Mouse (Mus musculus): ENCODE measurements around the gene Dlg2.

The Dlg2 gene

DNA sequence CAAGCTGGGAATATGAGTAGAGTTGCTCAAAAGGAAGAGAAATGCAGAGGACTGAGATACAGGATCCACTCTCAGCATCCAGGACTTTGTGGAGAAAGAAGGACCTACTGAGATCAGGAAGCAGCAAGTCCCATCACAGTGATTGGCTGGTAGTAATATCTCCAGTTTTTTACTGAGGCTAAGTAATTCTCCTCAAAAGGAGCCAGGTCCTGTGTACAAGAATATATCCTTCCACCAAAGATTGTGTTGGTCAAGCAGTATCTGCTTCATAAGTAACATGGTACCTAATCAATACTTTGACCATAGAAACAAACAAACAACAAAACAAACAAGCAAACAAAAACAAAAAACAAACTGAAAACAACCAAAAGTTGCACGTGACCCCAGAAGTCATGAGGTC lies 980.3 kb downstream of the Dlg2 start:
- in situ Hi-C loops (cut with MboI; ENCODE audit: low pct_unique_long_range_greater_than_20kb in 1 of 2, low sequenced_read_pairs in 2 of 2, unreplicated experiment in 1 of 2): loop anchor here in 1 of 2 experiments (25.0 kb wide), 1 partner anchor 581 kb away; no protein-coding TSS in a partner anchor

DNA sequence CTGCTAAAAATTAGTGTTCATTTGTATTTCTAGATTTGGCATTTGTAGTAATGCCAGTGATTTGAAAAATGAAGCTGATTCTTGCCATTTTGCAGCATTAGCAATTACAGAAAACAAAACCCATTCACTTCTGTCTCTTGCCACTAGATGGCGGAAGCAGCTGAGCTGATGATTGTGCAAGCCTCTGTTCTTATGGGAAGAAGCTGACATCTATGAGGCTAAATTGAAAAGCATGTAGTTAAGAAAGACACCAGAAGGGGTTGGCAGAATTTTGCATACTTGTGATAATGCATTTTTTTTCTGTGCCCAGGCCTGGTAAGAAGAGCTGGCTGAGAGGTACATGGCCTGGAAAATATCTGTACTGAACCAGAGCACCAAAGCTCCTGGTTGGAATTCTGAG lies 980.7 kb downstream of the Dlg2 start:
- in situ Hi-C loops (cut with MboI; ENCODE audit: low pct_unique_long_range_greater_than_20kb in 1 of 2, low sequenced_read_pairs in 2 of 2, unreplicated experiment in 1 of 2): loop anchor here in 1 of 2 experiments (25.0 kb wide), 1 partner anchor 580 kb away; no protein-coding TSS in a partner anchor

DNA sequence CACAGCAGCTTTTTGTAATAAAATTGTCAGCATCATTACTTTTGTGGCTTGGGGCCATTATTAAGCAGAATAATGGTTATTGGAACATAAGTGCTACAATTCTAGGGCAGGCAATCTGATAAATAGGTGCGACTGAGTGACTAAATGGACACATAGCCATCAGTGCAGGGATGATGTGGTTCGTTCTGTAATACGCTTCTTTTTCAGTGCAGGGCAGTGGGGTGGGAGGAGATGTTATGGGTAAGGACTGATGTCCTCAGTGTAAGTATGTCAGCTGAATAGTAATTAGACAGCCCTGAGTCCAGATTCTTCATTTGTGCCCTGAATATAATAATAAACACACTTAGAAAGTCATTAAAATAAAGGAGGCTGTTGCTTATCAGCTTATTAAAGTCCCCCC lies 984.9 kb downstream of the Dlg2 start:
- in situ Hi-C loops (cut with MboI; ENCODE audit: low pct_unique_long_range_greater_than_20kb in 1 of 2, low sequenced_read_pairs in 2 of 2, unreplicated experiment in 1 of 2): loop anchor here in 1 of 2 experiments (25.0 kb wide), 1 partner anchor 576 kb away; no protein-coding TSS in a partner anchor

DNA sequence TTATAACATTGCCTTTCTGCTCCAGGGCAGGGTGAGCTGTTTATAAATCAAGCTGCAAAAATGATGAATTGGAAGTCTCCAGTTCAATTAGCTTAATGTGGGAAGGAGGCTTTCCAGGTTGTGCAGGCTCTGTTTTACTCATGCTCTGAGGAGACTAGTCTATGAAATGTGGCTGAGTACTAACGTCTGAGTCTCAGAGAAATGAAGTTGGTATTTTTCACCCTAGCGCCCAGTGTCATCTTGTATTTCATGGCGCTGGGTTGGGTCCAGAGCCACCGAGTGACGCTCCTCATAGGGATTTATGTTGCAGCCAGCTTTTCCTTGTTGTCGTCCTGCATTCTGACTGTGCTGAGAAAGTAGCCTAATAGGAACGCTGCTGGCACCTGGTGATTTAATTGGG lies 986.8 kb downstream of the Dlg2 start:
- in situ Hi-C loops (cut with MboI; ENCODE audit: low pct_unique_long_range_greater_than_20kb in 1 of 2, low sequenced_read_pairs in 2 of 2, unreplicated experiment in 1 of 2): loop anchor here in 1 of 2 experiments (25.0 kb wide), 1 partner anchor 574 kb away; no protein-coding TSS in a partner anchor

DNA sequence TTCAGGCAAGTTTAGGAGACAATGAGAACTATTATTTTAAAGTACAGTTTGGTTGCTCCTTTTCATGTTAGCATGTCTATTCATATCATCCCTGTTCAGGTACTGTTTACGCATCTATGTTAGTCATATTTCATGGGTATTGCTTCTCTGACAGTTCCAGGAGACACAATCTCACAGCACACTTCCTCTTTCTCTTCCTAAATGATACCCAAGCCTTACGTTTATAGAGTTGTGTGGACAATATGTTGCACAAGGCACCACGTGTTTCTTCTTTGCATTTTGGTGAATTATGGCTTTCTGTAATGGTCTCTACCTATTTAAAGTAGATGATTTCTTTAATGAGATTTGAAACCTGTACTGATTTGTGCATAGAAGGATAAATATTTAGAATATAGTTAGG lies 990.6 kb downstream of the Dlg2 start:
- in situ Hi-C loops (cut with MboI; ENCODE audit: low pct_unique_long_range_greater_than_20kb in 1 of 2, low sequenced_read_pairs in 2 of 2, unreplicated experiment in 1 of 2): loop anchor here in 1 of 2 experiments (25.0 kb wide), 1 partner anchor 570 kb away; no protein-coding TSS in a partner anchor

DNA sequence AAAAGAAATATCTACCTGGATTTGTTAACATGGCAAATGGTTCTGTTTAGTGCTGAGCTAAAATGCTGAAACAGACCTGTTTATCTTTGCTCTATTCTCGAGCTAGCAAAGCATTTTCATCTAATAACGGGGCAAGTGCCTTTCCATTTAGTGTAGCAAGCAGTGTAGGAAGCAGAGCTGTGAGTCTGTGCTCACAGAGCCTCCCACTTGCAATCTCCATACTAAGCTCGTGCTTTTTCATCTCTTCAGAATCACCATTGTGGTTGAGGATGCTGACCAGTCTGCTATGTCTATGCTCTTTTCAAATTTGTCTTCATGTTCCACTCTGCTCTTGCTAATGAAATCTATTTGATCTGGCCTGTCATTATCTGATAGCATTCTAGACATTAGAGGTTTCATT lies 1002.7 kb downstream of the Dlg2 start:
- in situ Hi-C loops (cut with MboI; ENCODE audit: low pct_unique_long_range_greater_than_20kb in 1 of 2, low sequenced_read_pairs in 2 of 2, unreplicated experiment in 1 of 2): no loop called here

DNA sequence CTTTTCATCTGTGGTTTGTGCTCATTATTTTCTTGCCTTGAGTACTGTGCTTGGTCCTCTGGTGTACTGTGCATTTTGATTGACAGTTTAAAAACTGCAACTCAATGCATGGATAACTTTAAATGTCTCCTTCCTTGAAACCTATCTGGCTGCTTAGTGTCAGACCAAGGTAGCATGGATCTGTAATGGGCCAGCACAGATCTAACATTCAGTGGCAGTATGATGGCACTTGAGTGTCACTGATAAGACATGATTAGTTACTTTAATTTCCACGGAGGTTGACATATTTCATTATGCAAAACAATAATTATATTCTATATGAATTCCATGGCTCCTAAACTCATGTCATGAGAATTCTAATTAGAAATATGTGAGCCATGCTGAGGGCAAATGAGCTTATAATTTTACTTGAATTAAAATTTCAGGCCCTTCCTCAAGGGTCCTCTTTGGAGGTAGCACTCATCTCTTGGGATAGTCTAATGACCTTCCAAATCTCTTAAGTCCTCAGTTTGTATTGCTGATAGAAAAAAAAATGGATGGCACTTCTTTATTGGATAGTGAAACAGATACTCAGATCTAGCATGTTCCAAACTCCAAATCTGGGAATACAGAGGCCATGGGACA lies 1005.2 kb downstream of the Dlg2 start:
- in situ Hi-C loops (cut with MboI; ENCODE audit: low pct_unique_long_range_greater_than_20kb in 1 of 2, low sequenced_read_pairs in 2 of 2, unreplicated experiment in 1 of 2): no loop called here

DNA sequence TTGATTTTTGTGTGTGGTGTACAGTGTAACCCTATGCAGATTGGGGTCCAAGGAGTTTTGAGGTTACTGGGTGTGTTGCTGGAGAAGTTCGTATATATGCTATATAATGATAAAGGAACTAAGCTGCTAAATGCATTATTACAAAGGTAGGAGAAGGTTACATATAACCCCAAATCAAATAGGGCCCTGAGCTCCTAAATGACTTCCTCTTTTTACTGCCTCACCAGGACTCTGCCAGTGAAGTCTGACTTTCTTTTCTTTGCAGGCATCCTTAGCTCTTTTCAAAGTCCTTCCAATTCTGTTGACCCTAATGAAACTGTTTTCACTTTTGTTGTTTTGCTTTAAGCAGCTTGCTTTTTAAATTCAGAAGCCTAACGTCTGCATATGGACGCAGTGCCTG lies 1016.8 kb downstream of the Dlg2 start:
- in situ Hi-C loops (cut with MboI; ENCODE audit: low pct_unique_long_range_greater_than_20kb in 1 of 2, low sequenced_read_pairs in 2 of 2, unreplicated experiment in 1 of 2): no loop called here

DNA sequence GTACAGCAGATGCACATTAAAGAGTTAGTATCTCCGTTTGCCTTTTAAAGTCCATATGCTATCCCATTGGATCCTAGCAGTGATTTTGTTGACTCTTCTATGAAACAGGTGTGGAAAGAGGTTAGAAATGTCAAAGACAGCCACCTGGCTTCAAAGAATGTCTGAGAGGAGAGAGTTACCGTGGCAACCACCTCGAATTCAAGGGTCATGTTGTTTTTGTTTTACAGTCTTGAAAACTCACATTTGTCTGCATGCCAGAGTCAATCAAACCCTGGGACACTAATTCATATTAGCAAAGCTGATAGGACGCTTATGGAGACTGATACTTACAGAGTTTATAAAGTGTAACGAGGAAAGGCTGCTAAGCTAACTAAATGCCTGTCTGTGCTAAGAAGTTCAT lies 1019.1 kb downstream of the Dlg2 start:
- in situ Hi-C loops (cut with MboI; ENCODE audit: low pct_unique_long_range_greater_than_20kb in 1 of 2, low sequenced_read_pairs in 2 of 2, unreplicated experiment in 1 of 2): no loop called here

DNA sequence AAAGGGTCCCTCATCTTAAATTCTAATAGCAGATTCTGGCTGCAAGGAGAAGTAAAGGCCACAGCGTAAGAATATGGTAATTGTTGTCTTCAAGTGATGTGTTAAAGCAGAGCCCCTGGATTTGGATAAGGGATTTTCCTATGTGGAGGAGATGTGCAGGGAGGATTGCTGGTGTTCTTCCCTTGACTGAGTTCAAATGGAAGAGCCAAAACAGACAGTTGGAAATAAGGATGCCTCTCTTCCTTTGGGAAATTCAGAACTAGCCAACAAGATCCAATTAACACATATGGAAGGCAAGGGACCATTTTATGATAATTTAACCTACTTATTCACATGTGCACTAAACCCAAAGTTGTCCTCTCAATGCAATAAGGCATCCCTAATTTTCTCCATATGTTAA lies 1034.6 kb downstream of the Dlg2 start:
- in situ Hi-C loops (cut with MboI; ENCODE audit: low pct_unique_long_range_greater_than_20kb in 1 of 2, low sequenced_read_pairs in 2 of 2, unreplicated experiment in 1 of 2): no loop called here

DNA sequence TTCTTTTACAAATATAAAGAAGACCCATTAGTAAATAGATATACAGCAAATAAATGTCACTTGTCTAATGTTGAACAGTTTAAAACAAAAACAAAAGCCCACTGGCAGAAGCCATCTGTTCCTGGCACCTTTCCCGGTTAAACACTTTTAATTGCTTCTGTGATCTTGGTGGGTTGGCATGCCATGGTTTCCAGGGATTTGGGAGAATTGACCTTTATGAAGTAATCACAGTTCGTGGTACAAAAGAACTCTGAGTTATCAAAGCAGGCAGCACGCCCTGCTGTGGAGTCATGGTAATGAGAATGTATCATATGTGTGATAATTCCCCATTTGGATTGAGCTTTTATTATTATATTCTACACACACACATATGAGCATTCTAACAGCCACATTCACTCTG lies 1038.0 kb downstream of the Dlg2 start:
- in situ Hi-C loops (cut with MboI; ENCODE audit: low pct_unique_long_range_greater_than_20kb in 1 of 2, low sequenced_read_pairs in 2 of 2, unreplicated experiment in 1 of 2): no loop called here

DNA sequence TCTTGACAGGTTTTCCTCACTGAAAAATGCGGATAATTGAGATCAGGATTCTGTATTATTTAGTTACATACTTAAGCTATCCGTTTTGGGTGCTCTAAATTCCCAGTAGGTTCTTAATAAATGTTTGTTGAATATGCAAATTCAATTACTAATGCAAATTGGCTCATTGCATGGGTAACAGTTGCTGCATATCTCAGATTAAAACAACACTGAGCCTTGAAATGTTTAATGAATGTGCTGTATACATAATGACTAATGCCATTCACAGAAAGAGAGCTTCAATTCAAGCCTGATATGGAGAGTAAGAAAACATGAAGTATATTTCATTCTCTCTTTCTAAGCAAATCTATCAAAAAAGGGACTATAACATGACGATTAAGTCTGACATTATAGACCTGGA lies 1039.8 kb downstream of the Dlg2 start:
- in situ Hi-C loops (cut with MboI; ENCODE audit: low pct_unique_long_range_greater_than_20kb in 1 of 2, low sequenced_read_pairs in 2 of 2, unreplicated experiment in 1 of 2): no loop called here

DNA sequence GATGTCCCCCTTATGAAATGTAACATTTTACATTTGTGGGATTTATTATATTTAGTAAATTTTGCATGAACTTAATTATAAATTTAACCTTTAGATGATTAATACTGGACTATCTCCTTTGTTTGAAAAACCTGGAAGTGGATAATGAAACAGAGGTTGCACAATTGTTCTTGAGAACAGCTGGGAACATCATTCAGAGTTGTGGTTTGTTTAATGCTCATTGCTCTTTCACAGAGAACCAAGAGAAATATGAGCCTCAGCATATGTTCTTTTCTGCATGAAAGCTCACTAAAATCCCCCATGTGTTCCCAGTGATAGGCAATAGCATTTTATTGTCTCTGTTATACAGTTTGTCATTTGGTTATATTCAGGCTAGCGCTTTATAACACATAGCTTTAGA lies 1049.4 kb downstream of the Dlg2 start:
- in situ Hi-C loops (cut with MboI; ENCODE audit: low pct_unique_long_range_greater_than_20kb in 1 of 2, low sequenced_read_pairs in 2 of 2, unreplicated experiment in 1 of 2): no loop called here

DNA sequence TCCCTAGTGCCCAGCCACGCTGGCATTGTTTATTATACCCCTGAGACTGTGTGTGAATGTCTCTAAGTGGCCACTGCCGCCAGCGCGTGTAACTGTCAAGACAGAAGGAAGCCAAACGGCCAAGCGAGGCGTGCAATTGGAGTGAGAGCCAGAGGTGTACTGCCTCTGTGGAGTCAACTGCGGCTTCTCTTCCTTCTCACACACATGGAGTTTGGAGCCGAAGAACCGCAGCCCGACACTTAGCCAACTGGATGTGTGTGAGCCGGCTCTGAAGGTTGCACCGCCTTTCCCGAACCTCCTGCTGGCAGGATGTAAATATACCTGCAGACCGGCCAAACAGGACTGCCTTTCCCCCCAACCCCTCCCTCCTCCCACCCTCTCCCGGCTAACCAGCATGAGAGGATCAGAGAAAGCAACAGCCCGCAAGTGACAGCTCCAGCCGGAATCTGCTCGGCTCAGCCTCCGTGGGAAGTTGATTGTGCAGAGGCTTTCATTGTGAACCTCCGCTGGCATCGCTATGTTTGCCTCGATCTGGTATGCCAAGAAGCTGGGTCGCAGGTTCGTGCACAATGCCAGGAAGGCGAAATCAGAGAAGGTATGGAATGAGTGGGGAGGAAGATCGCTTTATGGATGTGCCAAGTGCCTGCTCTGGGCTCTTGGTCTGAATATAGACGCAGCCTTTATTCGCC lies 1066.3 kb downstream of the Dlg2 start:
- in situ Hi-C loops (cut with MboI; ENCODE audit: low pct_unique_long_range_greater_than_20kb in 1 of 2, low sequenced_read_pairs in 2 of 2, unreplicated experiment in 1 of 2): no loop called here

DNA sequence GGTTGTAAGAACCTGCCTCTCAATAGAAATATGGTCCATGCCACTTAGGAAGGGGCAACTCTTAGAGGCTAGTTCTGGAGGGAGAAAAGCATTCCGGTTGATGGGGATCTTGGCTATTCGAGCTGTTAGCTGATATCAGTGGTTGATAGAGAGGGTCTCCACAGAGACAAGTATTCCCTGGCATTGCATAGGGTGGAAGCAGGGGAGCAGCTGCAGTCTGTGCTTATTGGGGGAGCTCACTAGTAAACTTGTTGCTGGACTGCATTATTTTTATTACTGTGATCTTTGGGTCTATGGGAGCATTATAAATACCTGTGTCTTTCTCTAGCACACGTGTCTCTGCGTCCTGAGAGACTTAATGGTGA lies 1066.8 kb downstream of the Dlg2 start:
- in situ Hi-C loops (cut with MboI; ENCODE audit: low pct_unique_long_range_greater_than_20kb in 1 of 2, low sequenced_read_pairs in 2 of 2, unreplicated experiment in 1 of 2): no loop called here

DNA sequence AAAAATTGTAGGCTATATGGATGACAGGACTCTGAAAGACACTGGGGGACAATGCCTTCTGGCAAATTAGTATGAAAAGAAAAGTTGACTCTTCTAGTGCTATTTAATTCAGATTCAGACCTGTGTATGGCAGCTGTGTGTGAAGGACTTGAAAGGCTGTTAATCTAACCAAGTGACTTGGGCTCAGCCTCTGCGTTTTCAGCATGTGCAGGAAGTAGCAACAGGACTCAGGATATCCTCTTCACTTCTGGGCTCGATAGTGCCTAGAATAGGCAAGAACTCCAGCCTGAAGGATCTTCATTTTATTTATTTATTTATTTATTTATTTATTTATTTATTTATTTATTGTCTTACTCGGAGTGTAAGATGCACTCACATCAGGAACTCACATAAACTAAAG lies 1068.1 kb downstream of the Dlg2 start:
- in situ Hi-C loops (cut with MboI; ENCODE audit: low pct_unique_long_range_greater_than_20kb in 1 of 2, low sequenced_read_pairs in 2 of 2, unreplicated experiment in 1 of 2): no loop called here

DNA sequence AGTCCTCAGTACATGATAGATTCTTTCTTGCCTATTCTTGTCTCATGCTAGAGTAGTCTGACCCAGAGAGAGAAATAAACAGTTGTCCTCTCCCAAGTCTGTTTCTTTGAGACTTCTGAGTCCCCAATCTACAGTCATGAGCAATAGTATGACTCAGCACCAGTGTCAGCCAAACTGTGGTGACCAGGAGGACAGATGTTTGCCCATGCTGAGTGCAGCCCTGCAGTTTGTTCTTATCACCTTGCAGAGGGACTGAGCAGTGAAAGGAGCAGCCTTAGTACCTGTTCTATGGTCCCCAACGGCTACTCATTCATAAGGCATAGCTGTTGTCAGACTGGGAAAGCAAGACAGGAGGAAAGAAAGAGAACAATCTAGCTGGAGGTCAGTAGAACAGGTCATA lies 1072.3 kb downstream of the Dlg2 start:
- in situ Hi-C loops (cut with MboI; ENCODE audit: low pct_unique_long_range_greater_than_20kb in 1 of 2, low sequenced_read_pairs in 2 of 2, unreplicated experiment in 1 of 2): no loop called here

DNA sequence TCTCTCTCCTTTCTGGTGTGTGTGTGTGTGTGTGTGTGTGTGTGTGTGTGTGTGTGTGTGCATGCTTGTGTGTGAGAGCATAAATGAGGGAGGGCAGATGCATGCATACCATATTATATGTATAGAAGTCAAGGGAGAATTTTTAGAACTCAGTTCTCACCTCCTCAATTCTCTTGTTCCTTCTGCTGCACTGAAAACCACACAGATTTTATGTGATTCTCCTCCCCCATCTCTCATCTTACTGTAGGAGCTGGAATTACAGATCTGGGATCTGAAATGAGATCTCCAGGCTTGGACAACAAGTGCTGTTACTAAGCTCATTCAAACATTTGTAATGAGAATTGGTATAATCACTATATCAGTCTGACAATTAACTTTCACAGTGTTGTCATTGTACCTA lies 1081.1 kb downstream of the Dlg2 start:
- in situ Hi-C loops (cut with MboI; ENCODE audit: low pct_unique_long_range_greater_than_20kb in 1 of 2, low sequenced_read_pairs in 2 of 2, unreplicated experiment in 1 of 2): no loop called here

DNA sequence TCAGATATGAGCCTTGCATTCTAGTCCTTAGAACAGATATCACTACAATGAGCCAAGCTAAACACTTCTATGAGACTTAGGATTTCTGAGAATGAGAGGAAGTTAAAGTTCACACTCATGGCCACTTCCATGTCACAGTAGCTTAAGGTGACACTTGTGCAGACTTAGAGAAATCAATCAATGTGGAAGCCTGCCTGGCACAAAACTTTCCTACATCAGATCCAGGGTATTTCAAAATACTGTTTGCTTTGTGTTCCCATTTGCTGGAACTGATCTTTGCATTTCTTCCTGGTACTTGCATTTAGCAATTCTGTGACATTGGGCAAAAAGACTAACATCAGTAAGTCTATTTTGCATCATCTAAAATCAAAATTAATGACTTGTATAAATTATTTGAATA lies 1091.0 kb downstream of the Dlg2 start:
- in situ Hi-C loops (cut with MboI; ENCODE audit: low pct_unique_long_range_greater_than_20kb in 1 of 2, low sequenced_read_pairs in 2 of 2, unreplicated experiment in 1 of 2): no loop called here

DNA sequence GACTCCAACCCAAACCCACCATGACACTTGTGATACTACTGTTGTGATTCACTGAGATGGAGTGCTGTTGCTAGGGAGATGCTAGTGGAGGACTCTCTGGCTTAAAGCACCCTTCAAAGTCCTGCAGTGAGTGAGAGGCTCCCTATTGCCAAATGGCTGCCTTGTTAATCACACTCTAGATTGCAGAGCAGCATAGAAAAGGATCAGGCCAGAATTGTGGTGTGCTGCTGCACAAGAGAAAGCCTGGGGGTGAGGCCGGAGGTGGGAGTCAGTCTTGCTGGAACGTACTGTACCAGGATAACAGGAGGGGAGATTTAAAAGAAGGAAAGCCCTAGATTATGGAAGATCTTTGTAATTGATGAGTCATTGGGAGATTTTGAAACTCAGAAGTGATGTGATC lies 1094.5 kb downstream of the Dlg2 start:
- in situ Hi-C loops (cut with MboI; ENCODE audit: low pct_unique_long_range_greater_than_20kb in 1 of 2, low sequenced_read_pairs in 2 of 2, unreplicated experiment in 1 of 2): no loop called here

All from mouse embryonic stem cell (cell line).